Mouse (Mus musculus): ENCODE measurements around the gene Tepp. TPM values are rescaled to one million over a fixed set of nuclear protein-coding genes. Genes with fewer than 3 reads are reported as not detected.

Gene Tepp
- not detected in 2 replicates for polyA plus RNA-seq (2016; fragmentation: Nextera tagmentation; extraction: Ambion mirVana)

- WGBS (ENCODE audit: insufficient replicate concordance): 39% methylated on average over 6 of the region's 6 CpGs
These were observed at the start of gene Tepp for GRCm38 (mm10) chr8:95310342-95310970. Tepp (plus strand) TSS chr8:95310566.

GRCm38 (mm10) chr8:95262181-95262580 is 48.2 kb upstream of the Tepp start:
- Histone ChIP-seq H3K4me1 (no peaks in the 10 kb centered on the region; the same call in 1 of the 2 replicates), H3K9ac (no peak overlapping the region), H3K4me3 (no peak overlapping the region), H3K4me2 (no peak overlapping the region), H3K27ac (no peak overlapping the region), H3K27me3 (replicated peaks) (no peaks in the 10 kb centered on the region), H3K9me3 (replicated peaks) (no peaks in the 10 kb centered on the region), H3K36me3 (no peaks in the 10 kb centered on the region)
- 64% methylated on average over 2 of the region's 2 CpGs for WGBS (ENCODE audit: insufficient replicate concordance)
- ATAC-seq: no peak

More at GRCm38 (mm10) chr8:95310342-95310970, at the start of gene Tepp:
- Histone ChIP-seq H3K4me1 (no peaks in the 10 kb centered on the region), H3K27me3 (replicated peaks) (peaks cover 19% of the 10 kb centered on the region; the same call in 1 of the 2 replicates), H3K4me3 (no peak within 1 kb of the TSS), H3K9me3 (replicated peaks) (no peaks in the 10 kb centered on the region), H3K27ac (no peak within 1 kb of the TSS), H3K4me2 (no peak within 1 kb of the TSS), H3K9ac (no peak within 1 kb of the TSS), H3K36me3 (no peaks in the 10 kb centered on the region)
- no peak for ATAC-seq

- WGBS (ENCODE audit: insufficient replicate concordance): 69% methylated on average over 12 of the region's 12 CpGs
- Histone ChIP-seq H3K9ac (no peak overlapping the region), H3K36me3 (no peaks in the 10 kb centered on the region), H3K4me2 (no peak overlapping the region), H3K27me3 (replicated peaks) (0 out of 2 replicates have a peak, but pooled peaks cover 4% of the 10 kb centered on the region), H3K4me3 (no peak overlapping the region), H3K4me1 (peaks cover 3% of the 10 kb centered on the region; the same call in 1 of the 2 replicates), H3K9me3 (replicated peaks) (no peaks in the 10 kb centered on the region), H3K27ac (no peak overlapping the region)
- ATAC-seq: no peak
These were observed 39.9 kb upstream of the Tepp start for GRCm38 (mm10) chr8:95270501-95270900.

GRCm38 (mm10) chr8:95271841-95272240 is 38.5 kb upstream of the Tepp start:
- Histone ChIP-seq H3K4me1 (peaks cover 3% of the 10 kb centered on the region; the same call in 1 of the 2 replicates), H3K4me3 (no peak overlapping the region), H3K4me2 (no peak overlapping the region), H3K9ac (no peak overlapping the region), H3K36me3 (no peaks in the 10 kb centered on the region), H3K27ac (no peak overlapping the region), H3K9me3 (replicated peaks) (no peaks in the 10 kb centered on the region), H3K27me3 (replicated peaks) (0 out of 2 replicates have a peak, but pooled peaks cover 4% of the 10 kb centered on the region)
- no peak for ATAC-seq
- WGBS (ENCODE audit: insufficient replicate concordance): 22% methylated on average over 4 of the region's 4 CpGs

- Histone ChIP-seq H3K4me2 (no peak overlapping the region), H3K27me3 (replicated peaks) (0 out of 2 replicates have a peak, but pooled peaks cover 4% of the 10 kb centered on the region), H3K36me3 (no peaks in the 10 kb centered on the region), H3K4me3 (no peak overlapping the region), H3K27ac (no peak overlapping the region), H3K9me3 (replicated peaks) (no peaks in the 10 kb centered on the region), H3K9ac (no peak overlapping the region), H3K4me1 (0 out of 2 replicates have a peak, but pooled peaks cover 3% of the 10 kb centered on the region)
- ATAC-seq: no peak
- WGBS (ENCODE audit: insufficient replicate concordance): 56% methylated on average over 2 of the region's 2 CpGs
These were observed 37.5 kb upstream of the Tepp start for GRCm38 (mm10) chr8:95272871-95273270.

GRCm38 (mm10) chr8:95281493-95281892 is 28.9 kb upstream of the Tepp start:
- Histone ChIP-seq H3K4me3 (no peak overlapping the region), H3K27ac (no peak overlapping the region), H3K27me3 (replicated peaks) (no peaks in the 10 kb centered on the region), H3K9ac (no peak overlapping the region), H3K9me3 (replicated peaks) (no peaks in the 10 kb centered on the region), H3K36me3 (no peaks in the 10 kb centered on the region), H3K4me1 (peaks cover 6% of the 10 kb centered on the region; the same call in 1 of the 2 replicates), H3K4me2 (no peak overlapping the region)
- no peak for ATAC-seq
- WGBS (ENCODE audit: insufficient replicate concordance): 50% methylated on average over 5 of the region's 5 CpGs

GRCm38 (mm10) chr8:95289066-95289650 is 21.2 kb upstream of the Tepp start:
- H3K4me3 ChIP-seq: no peak overlapping the region
- no peak overlapping the region for H3K27ac ChIP-seq
- H3K9ac ChIP-seq: no peak overlapping the region
- 38% methylated on average over 6 of the region's 6 CpGs for WGBS (ENCODE audit: insufficient replicate concordance)
- no peaks in the 10 kb centered on the region for H3K27me3 ChIP-seq (replicated peaks)
- H3K9me3 ChIP-seq (replicated peaks): no peaks in the 10 kb centered on the region
- no peak for ATAC-seq
- H3K4me1 ChIP-seq: 0 out of 2 replicates have a peak, but pooled peaks cover 4% of the 10 kb centered on the region
- no peak overlapping the region for H3K4me2 ChIP-seq
- H3K36me3 ChIP-seq: no peaks in the 10 kb centered on the region

- Histone ChIP-seq H3K4me1 (0 out of 2 replicates have a peak, but pooled peaks cover 4% of the 10 kb centered on the region), H3K36me3 (no peaks in the 10 kb centered on the region), H3K9me3 (replicated peaks) (no peaks in the 10 kb centered on the region), H3K4me2 (peak overlapping the region; percentile 8; the same call in 1 of the 2 replicates), H3K4me3 (no peak overlapping the region), H3K27me3 (replicated peaks) (no peaks in the 10 kb centered on the region; the same call in 1 of the 2 replicates), H3K9ac (no peak overlapping the region), H3K27ac (no peak overlapping the region)
- ATAC-seq: no peak
- WGBS (ENCODE audit: insufficient replicate concordance): 54% methylated on average over 11 of the region's 11 CpGs
These were observed 17.2 kb upstream of the Tepp start for GRCm38 (mm10) chr8:95293172-95293571.

GRCm38 (mm10) chr8:95293891-95294290 is 16.5 kb upstream of the Tepp start:
- Histone ChIP-seq H3K9me3 (replicated peaks) (no peaks in the 10 kb centered on the region), H3K4me2 (no peak overlapping the region), H3K36me3 (no peaks in the 10 kb centered on the region), H3K9ac (no peak overlapping the region), H3K4me1 (0 out of 2 replicates have a peak, but pooled peaks cover 4% of the 10 kb centered on the region), H3K4me3 (no peak overlapping the region), H3K27ac (no peak overlapping the region), H3K27me3 (replicated peaks) (no peaks in the 10 kb centered on the region; the same call in 1 of the 2 replicates)
- no peak; the same call in 1 of the 2 replicates for ATAC-seq
- 68% methylated on average over 7 of the region's 7 CpGs for WGBS (ENCODE audit: insufficient replicate concordance)

GRCm38 (mm10) chr8:95302410-95302809 is 8.0 kb upstream of the Tepp start:
- no peak overlapping the region for H3K27ac ChIP-seq
- no peak overlapping the region for H3K4me2 ChIP-seq
- no peak for ATAC-seq
- WGBS (ENCODE audit: insufficient replicate concordance): 7% methylated on average over 5 of the region's 5 CpGs
- H3K4me3 ChIP-seq: no peak overlapping the region
- no peak overlapping the region for H3K9ac ChIP-seq
- H3K4me1 ChIP-seq: no peaks in the 10 kb centered on the region
- H3K9me3 ChIP-seq (replicated peaks): no peaks in the 10 kb centered on the region
- H3K36me3 ChIP-seq: no peaks in the 10 kb centered on the region
- H3K27me3 ChIP-seq (replicated peaks): peaks cover 29% of the 10 kb centered on the region; the same call in 1 of the 2 replicates

- 39% methylated on average over 4 of the region's 4 CpGs for WGBS (ENCODE audit: insufficient replicate concordance)
- Histone ChIP-seq H3K27me3 (replicated peaks) (peaks cover 20% of the 10 kb centered on the region; the same call in 1 of the 2 replicates), H3K4me3 (no peak overlapping the region), H3K4me2 (no peak overlapping the region), H3K36me3 (no peaks in the 10 kb centered on the region), H3K9me3 (replicated peaks) (no peaks in the 10 kb centered on the region), H3K27ac (no peak overlapping the region), H3K4me1 (no peaks in the 10 kb centered on the region), H3K9ac (no peak overlapping the region)
- ATAC-seq: no peak
These were observed 4.8 kb upstream of the Tepp start for GRCm38 (mm10) chr8:95305526-95305925.

GRCm38 (mm10) chr8:95306431-95306830 is 3.9 kb upstream of the Tepp start, which contains the start of gene Cngb1:
Cngb1 (minus strand) TSS chr8:95306585.
- no peaks in the 10 kb centered on the region for H3K36me3 ChIP-seq
- H3K4me1 ChIP-seq: no peaks in the 10 kb centered on the region
- no peak within 1 kb of the TSS for H3K9ac ChIP-seq
- H3K27ac ChIP-seq: no peak within 1 kb of the TSS
- WGBS (ENCODE audit: insufficient replicate concordance): 29% methylated on average over 6 of the region's 6 CpGs
- H3K4me3 ChIP-seq: no peak within 1 kb of the TSS
- H3K9me3 ChIP-seq (replicated peaks): no peaks in the 10 kb centered on the region
- peaks cover 14% of the 10 kb centered on the region; the same call in 1 of the 2 replicates for H3K27me3 ChIP-seq (replicated peaks)
- no peak within 1 kb of the TSS for H3K4me2 ChIP-seq
- ATAC-seq: no peak
